Mouse (Mus musculus) bone marrow, adult 2 months (tissue): ENCODE results near the gene Limk2.

Experiments used
- CTCF ChIP-seq: fragments of 200-500 bp; IDR thresholded peaks from 2 replicates; pipeline ENCODE4 v1.5.1; 2011; ENCODE audit warnings: low read length, control low read depth; ENCODE audit not compliant: control insufficient read depth, insufficient read depth
- POLR2A ChIP-seq: fragments of 200-500 bp; IDR thresholded peaks from 2 replicates; pipeline ENCODE4 v1.6.1; 2011; ENCODE audit warnings: low read depth, mild to moderate bottlenecking, control low read depth, low read length, borderline replicate concordance; ENCODE audit not compliant: control insufficient read depth

GRCm38 (mm10) chr11:3310789-3311585 lies 98.0 kb downstream of the Limk2 start:
- TF ChIP-seq CTCF (no peak), POLR2A (no peak)
